Mouse (Mus musculus): ENCODE data around the gene Slc44a5.

GRCm38 (mm10) chr3:154173556-154173955 lies 200.3 kb downstream of the Slc44a5 start:
- TF ChIP-seq CTCF (IDR thresholded peaks at IDR 0.05; ENCODE audit: extremely low read depth, insufficient read depth, insufficient read length, insufficient replicate concordance) (no peak), POLR2A (IDR thresholded peaks at IDR 0.05; ENCODE audit: low read depth, low read length) (no peak)

Measured in spleen, adult 2 months (tissue).